Mouse (Mus musculus): ENCODE data around the gene Znhit6. TPM values are rescaled to one million over a fixed set of nuclear protein-coding genes. Genes with fewer than 3 reads are reported as not detected.

Gene Znhit6
- polyA plus RNA-seq, 1 experiment from 2014 or later, result 39.3 TPM

DNA sequence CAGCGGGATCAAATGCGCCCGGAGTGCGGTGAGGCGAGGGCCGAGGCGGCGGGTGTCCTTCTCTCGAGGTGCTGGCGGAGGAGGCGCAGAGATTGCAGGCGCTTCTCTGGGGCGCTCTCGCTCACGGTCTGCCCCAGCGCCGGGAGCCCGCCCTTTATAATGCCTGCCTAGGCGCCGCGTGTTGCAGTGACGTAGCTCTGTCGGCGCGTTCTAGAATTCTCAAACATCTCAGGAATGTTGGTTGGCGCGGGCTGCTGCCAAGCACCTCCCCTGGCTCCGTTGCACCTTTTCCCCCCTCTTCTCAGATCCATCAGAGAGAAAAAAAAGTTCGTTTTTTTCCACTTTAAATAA lies 73.8 kb downstream of the Znhit6 start, which contains the start of gene Ccn1:
Gene Ccn1 (minus strand): TSS at position 130 of the 351 bp plus-strand sequence.
- Histone ChIP-seq H3K9ac (ENCODE audit: low read length) (peak within 1 kb of the TSS; percentile 86), H3K4me1 (replicated peaks; ENCODE audit: control insufficient read depth, insufficient read depth, low read length) (peaks cover 42% of the 10 kb centered on the region), H3K4me3 (ENCODE audit: low read depth, low read length) (peak within 1 kb of the TSS; percentile 60), H3K27me3 (ENCODE audit: control insufficient read depth, insufficient read depth, low read length) (peaks cover 2% of the 10 kb centered on the region; the same call in 1 of the 2 replicates), H3K4me2 (ENCODE audit: low read depth, low read length, severe bottlenecking) (peak within 1 kb of the TSS; percentile 56), H3K36me3 (ENCODE audit: control insufficient read depth, insufficient read depth, low read length) (no peaks in the 10 kb centered on the region), H3K9me3 (ENCODE audit: control insufficient read depth, low read length) (no peaks in the 10 kb centered on the region), H3K27ac (ENCODE audit: low read depth, low read length) (peak within 1 kb of the TSS; percentile 72)
- 0% methylated on average over 29 of the region's 29 CpGs for WGBS
- DNase-seq (ENCODE audit: low spot score) (peak; percentile 93), ATAC-seq (replicated peaks; ENCODE audit: low FRiP score) (peak; percentile 63)

- DNase-seq (ENCODE audit: low spot score) (peak; percentile 69), ATAC-seq (replicated peaks; ENCODE audit: low FRiP score) (peak; percentile 6; the same call in 1 of the 2 replicates)
- Histone ChIP-seq H3K4me2 (ENCODE audit: low read depth, low read length, severe bottlenecking) (peak overlapping the region; percentile 56), H3K4me3 (ENCODE audit: low read depth, low read length) (peak overlapping the region; percentile 60), H3K36me3 (ENCODE audit: control insufficient read depth, insufficient read depth, low read length) (no peaks in the 10 kb centered on the region), H3K4me1 (replicated peaks; ENCODE audit: control insufficient read depth, insufficient read depth, low read length) (peaks cover 42% of the 10 kb centered on the region), H3K9me3 (ENCODE audit: control insufficient read depth, low read length) (no peaks in the 10 kb centered on the region), H3K27ac (ENCODE audit: low read depth, low read length) (peak overlapping the region; percentile 71; the same call in 1 of the 2 replicates), H3K9ac (ENCODE audit: low read length) (peak overlapping the region; percentile 86; the same call in 1 of the 2 replicates), H3K27me3 (ENCODE audit: control insufficient read depth, insufficient read depth, low read length) (peaks cover 2% of the 10 kb centered on the region; the same call in 1 of the 2 replicates)
- under 1% methylated on average over 18 of the region's 18 CpGs for WGBS
Observed at GRCm38 (mm10) chr3:145650298-145651011, 74.5 kb downstream of the Znhit6 start.

DNA sequence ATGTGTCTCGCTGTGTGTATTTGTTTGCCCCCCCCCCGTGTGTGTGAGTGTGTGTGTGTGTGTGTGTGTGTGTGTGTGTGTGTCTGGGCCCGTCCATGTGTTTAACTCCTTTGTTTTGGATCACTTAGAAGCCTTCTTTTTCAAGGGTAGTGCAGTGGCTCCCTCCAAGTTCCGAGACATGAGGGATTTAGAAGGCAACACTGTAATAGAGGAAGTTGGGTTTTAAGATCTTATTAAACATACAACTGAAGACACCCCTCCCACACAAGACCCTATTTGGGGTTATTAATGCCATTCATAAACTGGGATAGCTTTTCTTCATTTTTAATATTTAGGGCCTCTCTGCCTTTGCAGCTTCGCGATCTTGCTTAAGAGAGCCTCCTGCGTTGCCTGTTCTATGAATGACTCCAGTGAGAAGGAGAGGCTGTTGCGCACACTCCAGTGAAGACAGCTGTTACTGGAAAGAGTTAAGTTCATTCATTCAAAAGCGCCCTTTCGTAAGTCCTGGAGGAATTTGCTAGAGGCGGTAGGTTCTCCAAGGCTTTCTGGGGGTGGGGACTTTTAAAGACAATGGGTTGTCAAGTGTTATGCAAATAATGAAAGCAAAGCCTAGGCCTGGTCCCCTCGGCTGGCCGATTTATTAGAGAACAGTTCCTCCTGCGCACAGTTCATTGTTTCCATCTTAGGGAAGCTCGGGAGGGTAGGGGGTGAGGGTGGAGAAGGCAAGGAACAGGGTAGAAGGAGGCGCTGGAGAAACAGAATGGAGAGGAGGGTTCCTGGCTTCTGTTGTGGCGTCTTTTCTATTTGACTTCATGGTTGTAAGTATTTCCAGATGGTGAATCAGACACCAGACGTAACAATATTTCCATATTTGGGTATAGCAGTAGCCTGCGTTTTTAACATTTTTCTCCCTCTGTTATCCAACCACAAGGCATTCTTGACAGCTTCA lies 75.3 kb downstream of the Znhit6 start:
- peak overlapping the region; percentile 60 for H3K4me3 ChIP-seq (ENCODE audit: low read depth, low read length)
- peaks cover 2% of the 10 kb centered on the region; the same call in 1 of the 2 replicates for H3K27me3 ChIP-seq (ENCODE audit: control insufficient read depth, insufficient read depth, low read length)
- no peaks in the 10 kb centered on the region for H3K9me3 ChIP-seq (ENCODE audit: control insufficient read depth, low read length)
- H3K27ac ChIP-seq (ENCODE audit: low read depth, low read length), result peak overlapping the region; percentile 71
- ATAC-seq (replicated peaks; ENCODE audit: low FRiP score), result peak; percentile 35
- H3K36me3 ChIP-seq (ENCODE audit: control insufficient read depth, insufficient read depth, low read length), result no peaks in the 10 kb centered on the region
- H3K4me1 ChIP-seq (replicated peaks; ENCODE audit: control insufficient read depth, insufficient read depth, low read length), result peaks cover 42% of the 10 kb centered on the region
- peak; percentile 66 for DNase-seq (ENCODE audit: low spot score)
- 1% methylated on average over 19 of the region's 19 CpGs for WGBS
- peak overlapping the region; percentile 23; the same call in 1 of the 2 replicates for H3K9ac ChIP-seq (ENCODE audit: low read length)
- H3K4me2 ChIP-seq (ENCODE audit: low read depth, low read length, severe bottlenecking), result peak overlapping the region; percentile 88

GRCm38 (mm10) chr3:145651978-145652321 lies 75.9 kb downstream of the Znhit6 start:
- peak overlapping the region; percentile 27; the same call in 1 of the 2 replicates for H3K9ac ChIP-seq (ENCODE audit: low read length)
- no peaks in the 10 kb centered on the region for H3K36me3 ChIP-seq (ENCODE audit: control insufficient read depth, insufficient read depth, low read length)
- no peaks in the 10 kb centered on the region for H3K9me3 ChIP-seq (ENCODE audit: control insufficient read depth, low read length)
- under 1% methylated on average over 10 of the region's 10 CpGs for WGBS
- peak overlapping the region; percentile 71 for H3K27ac ChIP-seq (ENCODE audit: low read depth, low read length)
- H3K4me2 ChIP-seq (ENCODE audit: low read depth, low read length, severe bottlenecking), result peak overlapping the region; percentile 88
- H3K27me3 ChIP-seq (ENCODE audit: control insufficient read depth, insufficient read depth, low read length), result peaks cover 2% of the 10 kb centered on the region; the same call in 1 of the 2 replicates
- ATAC-seq (replicated peaks; ENCODE audit: low FRiP score) (no peak), DNase-seq (ENCODE audit: low spot score) (no peak)
- H3K4me3 ChIP-seq (ENCODE audit: low read depth, low read length), result peak overlapping the region; percentile 60; the same call in 1 of the 2 replicates
- H3K4me1 ChIP-seq (replicated peaks; ENCODE audit: control insufficient read depth, insufficient read depth, low read length), result peaks cover 40% of the 10 kb centered on the region

DNA sequence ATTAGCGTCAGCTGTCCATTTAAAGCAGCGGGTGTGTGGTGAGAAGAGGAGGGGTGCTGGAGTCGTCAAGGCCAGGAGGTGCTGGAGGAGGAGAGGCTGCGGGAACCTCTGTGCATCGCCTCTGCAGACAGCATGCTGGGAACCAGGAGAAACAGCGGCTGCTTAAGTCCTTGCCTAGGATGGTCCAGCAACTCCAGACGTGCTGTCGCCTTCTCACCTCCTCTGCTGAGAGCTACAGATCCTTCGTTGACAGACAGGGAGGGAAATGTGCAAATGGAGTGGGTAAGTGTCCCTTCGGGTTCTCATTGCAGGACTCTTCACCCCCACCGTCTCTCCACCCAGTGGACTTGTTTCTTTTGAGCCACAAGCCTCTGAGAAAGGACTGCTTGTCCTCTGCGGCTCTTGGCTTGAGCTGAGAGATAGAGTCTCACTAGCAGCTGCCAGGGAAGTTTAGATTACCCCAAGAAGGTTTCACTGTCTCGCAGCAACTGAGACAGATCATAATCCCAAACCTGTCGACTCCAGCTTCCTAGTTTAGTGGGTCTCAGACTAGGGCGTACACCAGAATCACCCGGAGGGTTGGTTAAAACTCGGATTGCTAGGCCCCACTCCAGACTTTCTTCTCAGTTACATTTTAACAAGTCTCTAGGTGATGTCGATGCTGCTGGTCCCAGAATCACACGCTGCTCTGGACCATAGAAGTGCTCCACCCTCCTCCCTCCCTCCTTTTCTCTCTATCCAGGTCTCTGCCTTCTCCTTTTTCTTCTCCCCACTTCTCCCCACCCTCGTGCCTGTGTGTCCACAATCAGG lies 76.5 kb downstream of the Znhit6 start:
- Histone ChIP-seq H3K36me3 (ENCODE audit: control insufficient read depth, insufficient read depth, low read length) (no peaks in the 10 kb centered on the region), H3K27me3 (ENCODE audit: control insufficient read depth, insufficient read depth, low read length) (peaks cover 2% of the 10 kb centered on the region; the same call in 1 of the 2 replicates), H3K27ac (ENCODE audit: low read depth, low read length) (peak overlapping the region; percentile 71), H3K9me3 (ENCODE audit: control insufficient read depth, low read length) (no peaks in the 10 kb centered on the region), H3K4me1 (replicated peaks; ENCODE audit: control insufficient read depth, insufficient read depth, low read length) (peaks cover 36% of the 10 kb centered on the region), H3K4me2 (ENCODE audit: low read depth, low read length, severe bottlenecking) (peak overlapping the region; percentile 88), H3K9ac (ENCODE audit: low read length) (peak overlapping the region; percentile 62), H3K4me3 (ENCODE audit: low read depth, low read length) (peak overlapping the region; percentile 60)
- DNase-seq (ENCODE audit: low spot score) (peak; percentile 63), ATAC-seq (replicated peaks; ENCODE audit: low FRiP score) (0 out of 2 replicates have a peak, but pooled peaks have one; percentile 1)
- WGBS, result 4% methylated on average over 20 of the region's 20 CpGs

- peak overlapping the region; percentile 60 for H3K4me3 ChIP-seq (ENCODE audit: low read depth, low read length)
- H3K9ac ChIP-seq (ENCODE audit: low read length), result peak overlapping the region; percentile 62
- H3K36me3 ChIP-seq (ENCODE audit: control insufficient read depth, insufficient read depth, low read length), result no peaks in the 10 kb centered on the region
- ATAC-seq (replicated peaks; ENCODE audit: low FRiP score), result peak; percentile 7; the same call in 1 of the 2 replicates
- H3K9me3 ChIP-seq (ENCODE audit: control insufficient read depth, low read length), result no peaks in the 10 kb centered on the region
- DNase-seq (ENCODE audit: low spot score), result peak; percentile 83
- peaks cover 30% of the 10 kb centered on the region for H3K4me1 ChIP-seq (replicated peaks; ENCODE audit: control insufficient read depth, insufficient read depth, low read length)
- H3K4me2 ChIP-seq (ENCODE audit: low read depth, low read length, severe bottlenecking), result peak overlapping the region; percentile 88
- under 1% methylated on average over 53 of the region's 53 CpGs for WGBS
- H3K27ac ChIP-seq (ENCODE audit: low read depth, low read length), result 0 out of 2 replicates have a peak overlapping the region, but pooled peaks have one; percentile 21
- peaks cover 2% of the 10 kb centered on the region; the same call in 1 of the 2 replicates for H3K27me3 ChIP-seq (ENCODE audit: control insufficient read depth, insufficient read depth, low read length)
Observed at GRCm38 (mm10) chr3:145653191-145653940, 77.4 kb downstream of the Znhit6 start.

GRCm38 (mm10) chr3:145654028-145654427 lies 78.0 kb downstream of the Znhit6 start:
- no peaks in the 10 kb centered on the region for H3K36me3 ChIP-seq (ENCODE audit: control insufficient read depth, insufficient read depth, low read length)
- no peak overlapping the region for H3K27ac ChIP-seq (ENCODE audit: low read depth, low read length)
- peaks cover 30% of the 10 kb centered on the region for H3K4me1 ChIP-seq (replicated peaks; ENCODE audit: control insufficient read depth, insufficient read depth, low read length)
- H3K4me3 ChIP-seq (ENCODE audit: low read depth, low read length), result no peak overlapping the region
- DNase-seq (ENCODE audit: low spot score), result peak; percentile 50
- no peak overlapping the region for H3K9ac ChIP-seq (ENCODE audit: low read length)
- H3K27me3 ChIP-seq (ENCODE audit: control insufficient read depth, insufficient read depth, low read length), result peaks cover 2% of the 10 kb centered on the region; the same call in 1 of the 2 replicates
- no peak overlapping the region for H3K4me2 ChIP-seq (ENCODE audit: low read depth, low read length, severe bottlenecking)
- WGBS, result 38% methylated on average over 9 of the region's 9 CpGs
- ATAC-seq (replicated peaks; ENCODE audit: low FRiP score), result no peak
- H3K9me3 ChIP-seq (ENCODE audit: control insufficient read depth, low read length), result no peaks in the 10 kb centered on the region

All from forebrain, embryonic 11.5 days (tissue).